8 mouse cellular contexts compared by ENCODE assay signal in the genomic region with DNA sequence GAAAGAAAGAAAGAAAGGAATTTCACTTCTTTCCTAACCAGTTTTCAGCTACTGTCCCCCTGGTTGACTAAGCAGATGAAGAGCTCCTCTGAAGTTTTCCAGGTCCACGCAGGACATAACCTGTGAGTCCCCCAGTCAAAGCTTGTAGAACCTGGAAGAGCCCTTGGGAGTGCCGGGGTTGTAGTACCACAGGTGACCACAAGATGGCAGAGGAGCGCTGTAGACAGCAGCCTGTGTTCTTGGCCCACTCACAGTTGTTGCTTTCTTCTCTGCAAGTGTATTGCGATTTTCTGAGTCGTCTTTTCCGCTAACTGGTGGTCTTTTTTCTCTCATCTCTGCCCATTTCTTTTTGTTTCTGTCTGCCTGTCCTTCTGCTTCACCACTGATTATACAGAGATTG.
DNase-seq lines count a peak whose midpoint lies in the region.

No protein-coding gene starts in this region.

- H3K4me1 ChIP-seq in heart, embryonic 10.5 days, result peaks cover 28% of the 10 kb centered on the region

- no peak overlapping the region for H3K27ac ChIP-seq in heart, embryonic 10.5 days

- 7% methylated on average over 6 of the region's 6 CpGs for WGBS in heart, embryonic 10.5 days

- intact Hi-C loops in left cerebral cortex, postnatal 4 days (cut with DNase I), result loop anchor here (10.0 kb wide), 1 partner anchor 149 kb away; the partner anchor contains the start of gene Kansl1

- H3K36me3 ChIP-seq in heart, embryonic 10.5 days, result no peaks in the 10 kb centered on the region

- H3K9me3 ChIP-seq in heart, embryonic 10.5 days, result no peaks in the 10 kb centered on the region

- no peak overlapping the region for H3K4me3 ChIP-seq in heart, embryonic 10.5 days

- H3K27me3 ChIP-seq in heart, embryonic 10.5 days (ENCODE audit: insufficient read depth, poor library complexity, severe bottlenecking), result peaks cover 10% of the 10 kb centered on the region

- DNase-seq in layer of hippocampus, adult 11-12 months (ENCODE audit: low spot score), result peak; percentile 73
- DNase-seq in layer of hippocampus, adult 9-11 months, result no peak
- peak; percentile 80 for DNase-seq in adrenal gland, adult 18-20 months (ENCODE audit: low spot score in 2 of 2)
- DNase-seq in embryo, embryonic 10 days (ENCODE audit: low spot score), result peak; percentile 90
- DNase-seq in heart, embryonic 10.5 days (ENCODE audit: low spot score), result peak; percentile 91
- DNase-seq in left cerebral cortex, postnatal 4 days, result peak; percentile 78
- DNase-seq in natural killer cell, adult 2 months (ENCODE audit: low spot score in 2 of 2), result peak; percentile 61 to 72
- peak; percentile 67 for DNase-seq in testis, postnatal 14 days (ENCODE audit: low spot score)
